Mouse (Mus musculus): ENCODE data around the gene 4932438H23Rik.
"Not testable (repeated sequence)": the region's sequence is repeated elsewhere in the genome, so short reads cannot be mapped to it uniquely, and the experiment has no call there.

4932438H23Rik gene

GRCm38 (mm10) chr16:91099444-91100065, 4.6 kb upstream of the 4932438H23Rik start:
- no peak for DNase-seq (ENCODE audit: low spot score in 2 of 2)

- DNase-seq (ENCODE audit: low spot score in 2 of 2): no peak
Observed at GRCm38 (mm10) chr16:91097858-91098257, 2.9 kb upstream of the 4932438H23Rik start.

- DNase-seq (ENCODE audit: low spot score in 2 of 2): no peak
Observed at GRCm38 (mm10) chr16:91096984-91097506, 2.1 kb upstream of the 4932438H23Rik start.

- DNase-seq (ENCODE audit: low spot score in 2 of 2): no peak
Observed at GRCm38 (mm10) chr16:91096016-91096415, 1.1 kb upstream of the 4932438H23Rik start.

GRCm38 (mm10) chr16:91086642-91087306, 8.1 kb downstream of the 4932438H23Rik start:
- DNase-seq (ENCODE audit: low spot score in 2 of 2): peak; percentile 52 to 66

GRCm38 (mm10) chr16:91085239-91085825, 9.6 kb downstream of the 4932438H23Rik start:
- no peak for DNase-seq (ENCODE audit: low spot score in 2 of 2)

GRCm38 (mm10) chr16:91084307-91085238, 10.3 kb downstream of the 4932438H23Rik start:
- no peak for DNase-seq (ENCODE audit: low spot score in 2 of 2)

- no peak for DNase-seq (ENCODE audit: low spot score in 2 of 2)
Observed at GRCm38 (mm10) chr16:91083002-91083646, 11.8 kb downstream of the 4932438H23Rik start.

GRCm38 (mm10) chr16:91081508-91081907, 13.4 kb downstream of the 4932438H23Rik start:
- peak; percentile 40 to 75 for DNase-seq (ENCODE audit: low spot score in 2 of 2)

- peak in 1 of 2 experiments; percentile 34 for DNase-seq (ENCODE audit: low spot score in 2 of 2)
Observed at GRCm38 (mm10) chr16:91076180-91076579, 18.7 kb downstream of the 4932438H23Rik start.

- not testable (repeated sequence) for DNase-seq (ENCODE audit: low spot score in 2 of 2)
Observed at GRCm38 (mm10) chr16:91075423-91075822, 19.5 kb downstream of the 4932438H23Rik start.

GRCm38 (mm10) chr16:91073163-91073892, 21.6 kb downstream of the 4932438H23Rik start:
- DNase-seq (ENCODE audit: low spot score in 2 of 2): peak; percentile 60 to 78

- no peak for DNase-seq (ENCODE audit: low spot score in 2 of 2)
Observed at GRCm38 (mm10) chr16:91072256-91072655, 22.7 kb downstream of the 4932438H23Rik start.

GRCm38 (mm10) chr16:91068969-91069368, 26.0 kb downstream of the 4932438H23Rik start:
- DNase-seq (ENCODE audit: low spot score in 2 of 2): no peak

- DNase-seq (ENCODE audit: low spot score in 2 of 2): no peak
Observed at GRCm38 (mm10) chr16:91067122-91067521, 27.8 kb downstream of the 4932438H23Rik start.

- DNase-seq (ENCODE audit: low spot score in 2 of 2): no peak
Observed at GRCm38 (mm10) chr16:91064583-91065365, 30.1 kb downstream of the 4932438H23Rik start.

- no peak for DNase-seq (ENCODE audit: low spot score in 2 of 2)
Observed at GRCm38 (mm10) chr16:91063786-91064185, 31.1 kb downstream of the 4932438H23Rik start.

GRCm38 (mm10) chr16:91061531-91062318, 33.2 kb downstream of the 4932438H23Rik start:
- DNase-seq (ENCODE audit: low spot score in 2 of 2): no peak

- no peak for DNase-seq (ENCODE audit: low spot score in 2 of 2)
Observed at GRCm38 (mm10) chr16:91057741-91058140, 37.2 kb downstream of the 4932438H23Rik start.

Measured in spleen, postnatal 14 days (tissue).